Mouse (Mus musculus): ENCODE measurements at regions not wholly inside any gene's neighbourhood (a gene's known extent, or its start where the extent isn't known, plus 50 kb on each side); places are given as distances from the start of the nearest gene placed in this dataset.
"Not testable (repeated sequence)": the region's sequence is repeated elsewhere in the genome, so short reads cannot be mapped to it uniquely, and the experiment has no call there.

- H3K27ac ChIP-seq, result no peak overlapping the region
- ATAC-seq, result peak; percentile 95
- H3K9ac ChIP-seq, result no peak overlapping the region
- H3K4me3 ChIP-seq (replicated peaks), result no peak overlapping the region
- H3K9me3 ChIP-seq, result no peaks in the 10 kb centered on the region
- no peaks in the 10 kb centered on the region for H3K36me3 ChIP-seq
- H3K4me1 ChIP-seq (replicated peaks), result no peaks in the 10 kb centered on the region
- H3K4me2 ChIP-seq (replicated peaks), result no peak overlapping the region
- 61% methylated on average over 3 of the region's 3 CpGs for WGBS
- no peaks in the 10 kb centered on the region for H3K27me3 ChIP-seq (replicated peaks)
Measured at GRCm38 (mm10) chr8:5030651-5031050, 74.5 kb downstream of the Slc10a2 start.

DNA sequence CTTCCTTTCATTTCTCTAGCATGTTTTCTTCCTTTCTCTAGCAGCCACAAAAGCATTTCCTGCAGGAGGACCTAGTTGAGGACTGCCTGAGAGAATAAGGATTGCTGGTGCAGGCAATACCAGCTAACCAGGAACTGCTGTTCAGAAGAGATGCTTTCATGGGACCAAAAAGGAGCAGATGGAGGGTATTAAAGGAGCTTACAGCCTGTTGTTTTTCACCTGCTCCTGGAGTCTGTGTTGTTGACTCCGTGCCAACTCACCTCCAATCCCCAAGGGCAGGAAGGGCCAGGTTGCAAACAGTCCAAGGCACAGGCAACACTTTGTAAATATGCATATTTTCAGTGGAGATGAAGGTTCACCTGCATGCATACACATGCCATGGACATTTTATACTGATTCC is 92.8 kb downstream of the Slc10a2 start:
- H3K36me3 ChIP-seq, result no peaks in the 10 kb centered on the region
- no peak for ATAC-seq
- no peaks in the 10 kb centered on the region for H3K4me1 ChIP-seq (replicated peaks)
- no peak overlapping the region for H3K4me3 ChIP-seq (replicated peaks)
- no peaks in the 10 kb centered on the region for H3K27me3 ChIP-seq (replicated peaks)
- no peak overlapping the region for H3K27ac ChIP-seq
- 72% methylated on average over 1 of the region's 1 CpGs for WGBS
- H3K9me3 ChIP-seq, result no peaks in the 10 kb centered on the region
- no peak overlapping the region for H3K4me2 ChIP-seq (replicated peaks)
- H3K9ac ChIP-seq, result no peak overlapping the region

DNA sequence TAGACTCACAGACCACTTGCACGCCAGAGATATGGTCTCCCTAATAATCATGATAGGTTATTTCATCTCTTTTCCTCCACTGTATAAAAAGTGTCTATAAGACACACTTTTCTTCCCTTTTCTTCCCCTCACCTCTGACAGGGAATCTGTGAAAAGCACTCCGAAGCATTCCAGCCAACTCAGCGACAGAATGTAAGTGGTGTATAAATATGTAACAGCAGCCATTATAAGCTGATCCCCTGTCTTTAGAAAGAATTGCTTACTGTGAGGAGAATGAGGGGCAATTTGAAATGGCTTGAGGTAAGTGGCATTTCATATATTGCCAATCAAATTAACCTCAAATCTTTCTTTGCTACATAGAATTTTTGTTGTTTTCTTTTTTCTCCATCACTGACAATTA is 93.4 kb downstream of the Slc10a2 start:
- Histone ChIP-seq H3K36me3 (no peaks in the 10 kb centered on the region), H3K4me2 (replicated peaks) (no peak overlapping the region), H3K4me1 (replicated peaks) (no peaks in the 10 kb centered on the region), H3K9me3 (no peaks in the 10 kb centered on the region), H3K27ac (no peak overlapping the region), H3K27me3 (replicated peaks) (no peaks in the 10 kb centered on the region), H3K4me3 (replicated peaks) (no peak overlapping the region), H3K9ac (no peak overlapping the region)
- 72% methylated on average over 3 of the region's 3 CpGs for WGBS
- ATAC-seq, result no peak

- H3K27ac ChIP-seq; H3K4me2 ChIP-seq (replicated peaks); H3K36me3 ChIP-seq; H3K4me1 ChIP-seq (replicated peaks); H3K9ac ChIP-seq; H3K4me3 ChIP-seq (replicated peaks); H3K27me3 ChIP-seq (replicated peaks); H3K9me3 ChIP-seq: not testable (repeated sequence)
- 62% methylated on average over 1 of the region's 1 CpGs for WGBS
- peak; percentile 72 for ATAC-seq
Measured at GRCm38 (mm10) chr8:5003359-5003758, 101.8 kb downstream of the Slc10a2 start.

All from intestine, embryonic 15.5 days (tissue).